Mouse (Mus musculus): Measurements from ENCODE around the gene B430306N03Rik. TPM values are rescaled to one million over a fixed set of nuclear protein-coding genes. Genes with fewer than 3 reads are reported as not detected.
"Not testable (repeated sequence)": the region's sequence is repeated elsewhere in the genome, so short reads cannot be mapped to it uniquely, and the experiment has no call there.

B430306N03Rik gene
- total RNA-seq, 2 experiments from 2014 or later, result 0.50 to 1.0 TPM

DNA sequence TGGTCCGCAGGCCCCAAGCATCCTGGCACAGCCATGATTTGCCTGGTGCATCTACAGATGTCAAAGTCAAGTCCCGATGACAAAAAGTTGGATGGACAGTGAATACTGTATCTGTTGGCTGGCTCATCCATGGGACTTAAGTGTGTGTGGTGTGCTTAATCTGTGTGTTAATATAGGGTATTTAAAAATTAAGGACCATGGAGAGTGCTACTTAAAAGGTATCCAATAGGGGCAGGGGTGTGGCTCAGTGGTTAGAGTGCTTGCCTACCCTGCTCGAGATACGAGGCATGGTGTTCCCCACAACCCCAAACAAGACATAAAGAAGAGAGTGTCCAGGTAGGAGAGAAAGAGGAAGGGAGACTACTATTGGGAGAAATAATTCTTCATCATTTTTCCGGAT lies 14.1 kb upstream of the B430306N03Rik start:
- DNase-seq (ENCODE audit: low spot score in 2 of 2), result no peak

DNA sequence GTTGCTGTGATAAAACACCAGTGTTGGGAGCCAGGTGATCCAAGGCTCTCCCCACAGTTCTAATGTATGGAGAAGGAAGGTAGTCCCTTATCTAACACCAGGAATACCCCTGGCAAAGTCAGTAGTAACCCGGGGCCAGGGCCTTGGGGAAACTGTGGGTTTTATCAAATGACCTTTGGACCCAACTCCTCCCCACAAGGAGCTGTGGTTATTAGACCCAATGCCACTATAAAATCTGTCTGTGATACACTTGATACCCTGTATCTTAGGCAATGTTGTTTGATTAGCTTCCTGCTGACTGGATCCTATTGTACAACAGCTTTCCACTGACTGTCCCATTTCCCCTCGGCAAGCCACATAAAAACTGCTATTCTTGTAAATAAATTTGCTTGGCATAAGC lies 3.8 kb upstream of the B430306N03Rik start:
- DNase-seq (ENCODE audit: low spot score in 2 of 2), result no peak

DNA sequence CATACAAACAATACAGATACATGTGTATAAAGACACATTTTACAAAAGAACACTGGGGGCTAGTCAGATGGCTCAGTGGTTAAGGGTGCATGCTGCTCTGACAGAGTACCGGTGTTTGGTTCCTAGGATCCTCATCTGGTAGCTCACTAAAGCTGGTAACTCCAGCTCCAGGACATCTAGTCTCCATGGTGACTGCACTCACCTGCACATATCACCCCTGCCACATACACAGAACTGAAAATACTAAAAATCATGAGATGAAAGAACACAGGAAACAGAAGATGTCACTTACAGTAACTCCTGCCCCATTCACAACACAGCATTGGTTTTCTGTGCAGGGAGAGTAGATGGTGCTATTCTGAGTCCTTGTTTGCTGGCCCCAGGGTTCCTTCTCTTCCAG lies 2.7 kb downstream of the B430306N03Rik start:
- no peak for DNase-seq (ENCODE audit: low spot score in 2 of 2)

DNA sequence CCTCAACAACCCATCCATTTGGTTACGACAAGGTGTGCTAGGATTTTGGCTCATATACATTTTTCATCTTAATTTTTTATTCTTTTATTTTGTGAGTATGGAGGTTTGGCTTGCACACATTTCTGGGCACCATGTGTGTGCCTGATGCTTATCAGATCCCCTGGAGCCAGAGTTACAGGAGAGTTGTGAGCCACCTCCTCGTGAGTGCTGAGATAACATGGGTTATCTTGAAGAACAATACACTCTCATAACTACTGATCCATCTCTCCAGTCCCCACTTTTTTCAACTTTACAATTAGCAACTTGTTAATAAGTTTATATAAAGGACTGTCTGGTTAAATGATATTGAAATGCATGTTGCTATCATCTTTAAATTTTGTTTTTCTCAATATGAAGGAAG lies 5.3 kb downstream of the B430306N03Rik start:
- no peak for DNase-seq (ENCODE audit: low spot score in 2 of 2)

DNA sequence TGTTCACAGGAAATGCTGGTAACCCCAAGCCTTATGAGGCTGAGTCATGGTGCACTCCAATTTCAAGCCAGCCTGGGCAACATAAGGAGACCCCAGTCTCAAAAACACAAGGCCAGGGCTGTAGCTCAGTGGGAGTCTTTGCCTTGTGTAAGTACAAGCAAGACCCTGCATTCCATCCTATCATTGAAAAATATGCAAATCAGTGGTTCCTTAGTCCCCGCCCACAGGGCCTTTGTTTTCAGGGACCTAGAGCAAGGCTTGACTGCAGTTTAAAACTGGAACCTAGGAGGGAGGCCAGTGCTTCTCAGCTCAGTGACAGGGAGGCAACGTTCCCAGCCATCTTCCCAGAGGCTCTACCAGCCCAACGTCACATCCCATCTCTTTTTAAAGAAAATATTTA lies 7.3 kb downstream of the B430306N03Rik start:
- no peak for DNase-seq (ENCODE audit: low spot score in 2 of 2)

DNA sequence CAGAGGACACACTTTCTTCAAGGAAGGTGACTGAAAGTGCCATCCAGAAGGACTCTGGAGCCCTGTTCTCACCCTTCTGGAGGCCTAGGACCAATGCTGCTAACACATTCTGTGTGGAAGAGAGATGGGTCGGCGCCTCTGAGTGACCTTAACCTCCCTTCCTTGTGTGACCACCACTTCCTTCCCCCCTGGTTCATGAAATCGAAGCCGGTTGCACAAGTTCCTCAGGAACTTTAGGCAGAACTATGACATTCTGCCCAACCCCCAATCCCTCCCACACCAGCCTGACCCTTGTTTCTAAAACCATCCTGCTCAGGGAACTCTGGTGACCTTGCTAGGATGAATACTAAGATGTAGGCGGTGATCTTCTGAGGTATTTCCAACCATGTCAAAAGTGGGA lies 8.3 kb downstream of the B430306N03Rik start:
- no peak for DNase-seq (ENCODE audit: low spot score in 2 of 2)

DNA sequence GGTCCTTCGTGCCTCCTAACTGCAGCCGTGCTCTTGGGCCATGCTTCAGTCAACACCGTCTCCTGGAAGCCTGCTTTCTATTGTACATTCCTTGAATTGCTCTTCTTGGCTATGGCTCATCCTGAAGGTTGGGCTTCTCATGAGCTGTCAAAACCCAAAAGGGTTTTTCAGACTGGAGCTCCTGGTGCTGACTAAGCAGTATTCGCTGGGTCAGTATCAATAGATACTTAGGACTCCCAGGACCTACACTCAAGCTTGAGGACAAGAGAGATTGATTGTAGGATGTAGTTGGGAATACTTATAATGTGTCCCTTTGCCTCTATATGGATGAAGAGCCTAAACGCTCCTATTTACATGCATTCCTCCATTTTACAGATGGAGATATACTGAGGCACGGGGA lies 9.2 kb downstream of the B430306N03Rik start:
- no peak for DNase-seq (ENCODE audit: low spot score in 2 of 2)

DNA sequence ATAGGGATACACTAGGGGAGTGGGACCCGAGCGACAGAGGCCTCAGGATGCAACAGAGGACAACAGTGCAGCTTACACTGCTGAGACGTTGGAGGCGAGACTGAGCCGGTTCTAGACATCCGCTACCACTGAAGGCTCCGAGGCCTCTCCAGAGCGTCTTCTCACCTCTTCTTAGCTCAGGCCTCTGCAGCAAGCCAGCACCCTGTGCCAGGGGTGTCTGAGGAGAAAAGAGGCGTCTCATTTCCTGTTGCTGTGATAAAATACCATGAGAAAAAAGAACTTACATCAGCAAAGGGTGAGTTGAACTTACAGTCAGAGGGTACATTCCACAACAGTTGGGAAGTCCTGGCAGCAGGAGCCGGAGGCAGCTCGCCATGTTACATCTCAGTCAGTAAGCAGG lies 9.7 kb downstream of the B430306N03Rik start:
- DNase-seq (ENCODE audit: low spot score in 2 of 2), result no peak

DNA sequence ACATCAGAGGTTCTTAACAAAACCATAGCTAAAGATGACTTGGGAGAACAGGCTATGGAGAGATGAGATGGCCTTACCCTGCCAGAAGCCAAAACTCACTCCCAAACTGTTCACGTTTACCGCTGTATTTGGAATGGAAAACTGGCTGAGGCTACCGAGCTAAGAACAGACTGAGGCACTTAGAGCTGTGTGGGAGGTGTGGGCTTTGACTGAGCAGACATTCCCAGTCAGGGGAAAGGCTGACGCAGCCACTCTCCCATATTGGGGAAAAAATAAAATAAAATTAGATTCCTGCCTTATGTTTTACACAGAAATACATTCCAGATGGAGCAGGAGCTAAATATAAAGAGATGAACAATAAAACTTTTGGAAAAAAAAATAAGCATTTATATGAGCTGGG lies 10.7 kb downstream of the B430306N03Rik start:
- no peak for DNase-seq (ENCODE audit: low spot score in 2 of 2)

DNA sequence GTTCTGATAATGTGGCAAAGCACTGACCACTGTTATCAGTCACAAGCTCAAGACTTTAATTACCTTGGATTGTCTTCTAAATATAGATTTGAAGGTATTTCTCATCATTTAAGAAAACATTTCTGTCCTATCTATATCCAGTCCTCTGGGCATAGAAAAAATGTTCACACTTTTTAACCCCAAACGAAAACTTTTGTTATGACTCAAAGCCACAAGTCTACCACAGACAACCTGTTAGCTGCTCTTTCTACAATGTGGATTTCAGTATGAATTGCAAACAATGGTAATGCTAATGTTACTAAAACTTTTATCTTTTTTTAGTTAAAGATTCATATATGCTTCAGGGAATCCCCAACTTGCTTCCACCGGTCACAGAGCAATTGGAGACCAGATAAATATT lies 16.6 kb downstream of the B430306N03Rik start:
- DNase-seq (ENCODE audit: low spot score in 2 of 2), result no peak

DNA sequence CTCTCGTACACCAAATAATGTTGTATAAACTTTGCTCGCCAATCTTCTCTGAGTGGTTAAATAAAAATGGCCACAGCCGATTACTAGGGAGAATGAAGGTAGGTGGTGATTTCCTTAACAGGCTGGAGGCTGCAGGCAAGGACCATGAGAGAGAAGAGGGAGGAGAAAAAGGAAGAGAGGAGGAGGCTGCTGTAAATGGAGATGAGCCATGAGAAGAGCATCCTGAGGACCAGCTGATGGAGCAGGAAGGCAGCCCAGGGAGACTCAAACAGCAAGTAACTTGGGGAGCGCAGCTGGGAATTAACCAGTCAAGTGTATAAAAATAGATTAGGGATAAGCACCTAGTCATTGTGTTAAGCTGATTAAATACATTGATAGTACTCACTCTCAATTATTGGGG lies 18.2 kb downstream of the B430306N03Rik start:
- DNase-seq (ENCODE audit: low spot score in 2 of 2), result no peak

DNA sequence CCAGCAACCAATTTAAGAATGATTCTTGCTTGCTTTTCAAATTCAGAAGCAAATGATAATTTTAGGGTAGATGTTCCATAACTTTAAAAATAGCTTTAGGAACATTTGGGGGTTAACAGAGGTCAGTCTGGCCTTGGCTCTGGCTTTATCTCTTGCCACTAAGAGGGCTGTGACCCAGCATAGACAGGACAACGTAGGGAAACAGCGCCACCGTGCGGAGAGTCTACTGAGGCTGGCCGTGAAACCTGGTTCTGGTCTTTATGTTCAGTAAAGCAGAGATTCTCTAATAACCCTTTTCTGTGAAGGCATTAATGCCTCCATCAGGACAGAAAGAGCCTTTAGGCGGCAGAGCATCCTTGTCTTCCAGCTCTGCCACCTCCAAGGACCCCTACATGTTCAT lies 20.9 kb downstream of the B430306N03Rik start:
- peak; percentile 54 to 77 for DNase-seq (ENCODE audit: low spot score in 2 of 2)

DNA sequence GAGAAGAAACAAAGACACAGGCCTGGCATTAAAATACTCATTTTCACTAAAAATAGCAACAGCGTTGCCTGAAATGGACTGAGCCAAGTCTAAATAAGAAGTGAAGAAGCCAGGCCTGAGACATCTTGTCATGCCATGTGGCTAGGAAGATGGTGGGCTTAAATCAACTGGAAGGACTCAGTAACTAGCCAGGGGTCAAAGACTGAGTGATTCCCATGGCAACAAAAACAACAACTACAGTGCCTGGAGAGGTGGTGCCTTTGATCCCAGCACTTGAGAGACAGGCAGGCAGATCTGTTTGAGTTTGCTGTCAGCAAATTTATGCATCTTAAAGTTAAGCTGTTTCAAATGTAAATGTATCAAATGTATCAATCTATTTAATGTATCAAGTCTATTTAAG lies 24.3 kb downstream of the B430306N03Rik start:
- no peak for DNase-seq (ENCODE audit: low spot score in 2 of 2)

DNA sequence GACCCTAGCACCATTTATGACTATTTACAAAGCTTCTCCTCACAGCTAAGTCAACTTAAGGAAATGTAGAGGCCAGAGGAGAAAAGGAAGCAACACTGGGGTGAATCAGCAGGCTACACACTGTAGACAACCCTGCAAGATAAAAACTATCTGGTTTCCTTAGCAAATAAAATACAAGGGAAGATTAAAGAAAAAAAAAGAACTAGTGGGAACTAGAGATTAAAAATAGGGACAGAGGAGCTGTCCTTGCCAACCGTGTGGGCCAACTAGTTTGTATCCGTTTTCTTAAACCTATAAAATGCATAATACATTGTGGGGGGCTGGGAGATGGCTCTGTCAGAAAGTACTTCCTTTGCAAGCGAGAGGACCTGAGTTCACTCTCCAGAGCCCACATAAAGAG lies 26.0 kb downstream of the B430306N03Rik start:
- DNase-seq (ENCODE audit: low spot score in 2 of 2), result no peak

DNA sequence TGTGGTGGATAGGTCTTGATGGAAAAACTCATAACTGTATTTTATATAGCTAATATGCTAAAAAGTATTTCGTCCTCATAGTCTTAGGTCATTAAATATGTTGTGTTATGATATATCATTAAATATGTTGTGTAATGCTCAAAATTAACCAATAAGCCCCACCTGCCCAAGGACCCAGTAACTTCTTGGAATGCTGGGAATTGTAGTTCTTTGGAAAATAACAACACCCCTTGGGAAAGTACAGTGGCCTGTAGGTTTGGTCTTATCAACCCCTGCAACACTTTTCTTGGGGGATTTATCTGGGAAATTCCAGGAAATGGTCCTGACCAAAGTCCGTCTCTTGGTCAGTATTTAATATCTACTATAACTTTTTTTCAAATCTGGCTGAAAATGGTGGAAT lies 27.1 kb downstream of the B430306N03Rik start:
- DNase-seq (ENCODE audit: low spot score in 2 of 2), result no peak

DNA sequence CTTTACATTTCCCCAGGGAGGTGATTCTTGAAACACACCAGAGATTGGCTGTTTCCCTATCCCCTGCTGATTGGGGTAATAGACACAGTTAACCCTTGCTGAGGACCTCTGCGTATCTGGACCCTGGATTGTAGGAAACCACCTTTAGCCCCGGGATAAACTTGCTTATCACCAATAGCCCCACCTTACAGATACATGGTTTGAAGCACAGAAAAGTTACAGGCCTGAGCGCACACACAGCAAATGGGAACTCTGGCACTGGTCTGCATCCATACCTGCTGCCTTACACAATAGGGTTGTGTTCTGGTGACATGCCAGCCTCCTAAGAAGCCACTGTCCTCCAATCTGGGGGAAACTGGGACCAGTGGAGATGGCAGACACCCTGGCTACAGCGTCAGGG lies 29.9 kb downstream of the B430306N03Rik start:
- DNase-seq (ENCODE audit: low spot score in 2 of 2), result no peak

DNA sequence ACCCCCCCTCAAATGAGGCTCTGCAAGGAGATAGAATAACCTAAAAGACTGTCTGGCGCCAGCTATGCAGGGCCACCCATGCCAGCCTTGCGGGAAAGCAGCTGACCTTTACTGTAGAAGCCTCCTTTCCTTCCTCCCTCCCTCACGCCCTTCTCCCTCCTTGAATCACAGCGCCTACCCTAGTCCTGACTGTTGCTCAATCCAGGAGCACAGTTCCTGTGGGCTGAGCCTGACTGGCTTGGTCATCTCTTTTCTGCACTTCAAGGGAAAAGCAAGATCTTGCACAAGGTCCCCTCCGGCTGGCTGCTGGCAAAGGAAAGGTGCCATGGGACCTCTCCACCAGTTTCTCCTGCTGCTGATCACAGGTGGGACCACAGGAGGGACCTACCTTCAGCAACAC lies 30.3 kb downstream of the B430306N03Rik start, which contains the start of gene Trem2:
Gene Trem2 (plus strand): TSS at position 171 of the 400 bp plus-strand sequence.
- no peak for DNase-seq (ENCODE audit: low spot score in 2 of 2)

DNA sequence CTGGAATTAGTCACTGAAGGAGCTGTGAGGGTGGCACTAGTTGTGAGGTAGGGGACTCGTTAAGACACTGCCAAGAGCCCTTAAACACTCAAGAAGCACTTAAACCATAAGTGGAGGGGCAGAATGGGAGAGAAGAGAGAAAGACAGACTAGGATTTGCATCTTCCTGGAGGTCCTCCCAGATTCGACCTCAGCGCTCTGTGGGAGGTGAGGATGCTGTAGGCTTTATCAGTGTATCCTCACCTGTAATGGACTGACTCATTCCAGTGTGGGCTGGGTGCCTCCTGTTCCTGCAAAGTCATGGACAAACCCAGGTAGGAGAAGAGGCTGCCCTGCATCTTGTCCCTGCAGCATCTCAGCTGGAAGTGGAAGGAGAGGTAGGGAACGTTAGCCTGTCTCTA lies 30.9 kb downstream of the B430306N03Rik start:
- no peak for DNase-seq (ENCODE audit: low spot score in 2 of 2)

DNA sequence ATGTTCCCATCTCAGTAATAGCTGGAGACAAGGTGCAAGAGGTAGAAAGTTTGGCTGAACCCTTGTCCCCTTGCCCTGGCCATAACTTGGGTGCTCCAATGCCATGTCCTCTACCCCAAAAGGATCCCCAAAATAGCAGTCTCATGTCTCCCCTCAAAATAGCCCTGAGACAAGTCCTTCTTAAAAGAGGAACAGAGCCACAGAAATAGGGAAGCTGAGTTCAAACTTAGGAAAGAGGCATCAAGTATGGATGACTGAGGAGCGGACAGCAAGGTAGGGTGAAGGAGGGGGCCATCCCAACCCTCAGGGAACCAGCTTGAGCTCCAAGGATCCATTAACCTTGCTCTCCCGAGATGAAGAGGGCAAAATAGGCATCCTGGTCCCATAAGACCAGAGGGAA lies 31.3 kb downstream of the B430306N03Rik start:
- no peak for DNase-seq (ENCODE audit: low spot score in 2 of 2)

DNA sequence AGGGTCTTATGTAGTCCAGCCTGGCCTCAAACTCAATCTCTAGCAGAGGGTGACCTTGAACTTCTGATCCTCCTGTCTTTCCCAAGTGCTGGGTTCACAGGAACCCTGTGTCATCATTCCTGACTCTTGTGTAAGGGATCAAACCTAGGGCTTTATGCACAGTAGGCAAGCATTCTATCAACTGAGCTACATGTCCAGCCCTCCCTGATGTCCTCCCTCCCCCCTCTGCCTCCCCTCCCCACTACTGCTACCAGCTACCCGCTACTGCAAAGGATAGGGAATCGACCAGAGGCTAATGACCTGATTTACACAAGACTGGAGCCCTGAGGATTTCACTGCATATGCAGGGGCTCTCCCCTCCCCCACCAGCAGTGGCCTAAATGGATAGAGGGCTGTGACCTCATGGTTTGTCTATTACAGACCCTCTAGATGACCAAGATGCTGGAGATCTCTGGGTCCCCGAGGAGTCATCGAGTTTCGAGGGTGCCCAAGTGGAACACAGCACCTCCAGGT lies 34.8 kb downstream of the B430306N03Rik start:
- DNase-seq (ENCODE audit: low spot score in 2 of 2), result no peak

DNA sequence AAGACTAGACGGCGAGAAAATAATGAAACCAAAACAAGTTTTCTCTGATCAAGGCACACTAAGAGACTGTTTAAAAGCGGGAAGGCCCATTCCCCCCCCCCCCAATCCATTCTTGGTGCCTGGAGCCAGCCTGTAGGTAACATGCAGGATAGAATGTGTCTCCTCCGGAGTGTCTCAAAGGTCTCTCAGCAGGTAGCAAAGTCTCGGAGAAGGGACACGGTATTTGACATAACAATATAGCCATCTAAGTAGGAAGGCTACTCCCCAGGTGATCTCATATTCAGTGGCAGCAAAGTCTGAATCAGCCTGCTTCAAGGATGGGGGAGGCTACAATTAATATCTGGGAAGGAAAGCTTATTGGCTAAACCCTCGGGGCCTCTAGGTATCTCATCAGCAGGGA lies 37.0 kb downstream of the B430306N03Rik start:
- DNase-seq (ENCODE audit: low spot score in 2 of 2), result not testable (repeated sequence)

DNA sequence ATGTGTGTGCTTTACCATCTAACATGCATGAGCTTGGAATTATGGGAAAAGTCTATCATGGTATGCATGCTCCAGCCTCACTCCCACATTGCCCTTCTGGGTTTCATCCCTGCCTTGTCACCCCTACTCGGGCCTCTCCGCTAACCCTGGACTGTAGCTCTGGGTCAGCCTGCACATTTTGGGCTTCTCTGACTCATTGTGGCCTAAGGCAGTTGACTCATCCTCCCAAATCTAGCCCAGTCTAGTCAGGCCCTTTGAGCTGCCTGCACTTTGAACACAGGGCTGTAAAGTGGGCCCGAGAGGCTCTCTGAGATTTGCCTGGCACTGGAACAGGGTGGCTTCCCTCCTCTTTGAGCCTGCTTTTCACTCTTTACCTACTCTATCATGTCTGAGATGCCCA lies 39.9 kb downstream of the B430306N03Rik start:
- DNase-seq (ENCODE audit: low spot score in 2 of 2), result no peak

DNA sequence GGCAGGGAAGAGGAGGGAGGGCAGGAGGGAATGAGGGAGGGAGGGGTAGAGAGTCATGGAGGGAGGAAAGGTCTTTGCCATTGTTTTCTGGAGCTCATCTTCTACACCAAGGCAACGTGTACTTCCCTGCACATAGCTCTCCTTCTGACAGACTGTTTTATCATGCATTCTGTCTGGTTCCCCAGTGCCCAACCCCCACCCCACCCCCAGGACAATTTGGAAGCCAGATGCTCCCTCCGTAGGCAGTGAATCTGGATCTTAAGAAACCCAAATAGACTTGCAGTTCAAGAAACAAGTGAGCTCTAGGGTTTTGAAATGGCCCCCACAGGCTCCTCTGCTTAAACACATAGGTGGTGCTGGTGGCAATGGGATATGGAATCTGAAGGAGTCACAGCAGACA lies 42.0 kb downstream of the B430306N03Rik start:
- DNase-seq (ENCODE audit: low spot score in 2 of 2), result no peak

DNA sequence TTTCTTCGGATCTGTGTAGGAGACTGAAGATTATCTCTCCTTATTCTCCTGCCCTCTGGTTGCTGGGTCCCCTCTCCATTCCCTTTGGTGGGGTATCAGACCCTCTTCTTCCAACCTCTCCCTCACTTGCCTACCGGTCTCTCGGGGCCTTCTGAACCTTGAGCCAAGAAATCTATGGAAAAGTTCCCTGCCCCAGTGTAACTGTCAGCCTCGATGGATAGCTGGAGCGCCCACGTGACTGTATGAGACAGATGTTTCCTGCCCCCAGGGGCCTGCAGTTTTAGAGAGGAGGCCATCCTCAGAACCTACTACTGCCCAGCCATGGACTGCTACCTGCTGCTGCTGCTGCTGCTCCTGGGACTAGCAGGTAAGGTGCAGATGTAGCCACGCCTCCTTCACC lies 43.7 kb downstream of the B430306N03Rik start, which contains the start of gene Treml1:
Gene Treml1 (plus strand): TSS at position 301 of the 400 bp plus-strand sequence.
- DNase-seq (ENCODE audit: low spot score in 2 of 2), result no peak
